Mouse (Mus musculus) myocyte (in vitro differentiated cells): ENCODE data around the gene Il4ra. TPM values are rescaled to one million over a fixed set of nuclear protein-coding genes. Genes with fewer than 3 reads are reported as not detected.

Experiments
- H3K27me3 ChIP-seq: one replicate; pipeline ENCODE4 v1.6.1; 2011; ENCODE audit not compliant: control insufficient read depth, insufficient read depth, insufficient read length
- H3K36me3 ChIP-seq: one replicate; pipeline ENCODE4 v1.6.1; 2011; ENCODE audit not compliant: control insufficient read depth, insufficient read depth
- H3K4me2 ChIP-seq: one replicate; pipeline ENCODE4 v1.6.1; 2011; ENCODE audit warnings: low read depth, control low read depth
- H3K4me3 ChIP-seq: one replicate; pipeline ENCODE4 v1.5.1; 2011; ENCODE audit warnings: mild to moderate bottlenecking, control low read depth, moderate library complexity
- H3K79me2 ChIP-seq: one replicate; pipeline ENCODE4 v1.6.1; 2011; ENCODE audit not compliant: control insufficient read depth, insufficient read depth
- H3ac ChIP-seq: one replicate; pipeline ENCODE4 v1.6.1; 2011; ENCODE audit not compliant: control insufficient read depth, insufficient read length
- CEBPB ChIP-seq: IDR thresholded peaks from 2 replicates; pipeline ENCODE4 v1.6.1; 2011; ENCODE audit warnings: mild to moderate bottlenecking, moderate library complexity; ENCODE audit not compliant: poor library complexity, insufficient read depth, severe bottlenecking
- E2F4 ChIP-seq: IDR thresholded peaks from one replicate; pipeline ENCODE4 v1.6.1; 2011; ENCODE audit warnings: mild to moderate bottlenecking, control low read depth, moderate library complexity; ENCODE audit not compliant: insufficient read depth
- MAX ChIP-seq: IDR thresholded peaks from one replicate; pipeline ENCODE4 v1.6.1; 2011; ENCODE audit warnings: low read depth, mild to moderate bottlenecking, control low read depth
- MYOD1 ChIP-seq, 3 experiments: IDR thresholded peaks; one replicate each; pipeline ENCODE4 v1.6.1; 2011; ENCODE audit warnings: control low read depth in 2 of 3, low read depth in 2 of 3, mild to moderate bottlenecking in 2 of 3, moderate library complexity in 1 of 3; ENCODE audit not compliant: insufficient read length in 2 of 3, control insufficient read depth in 1 of 3
- MYOG ChIP-seq, 3 experiments: IDR thresholded peaks; one replicate each; pipeline ENCODE4 v1.6.1; 2011; ENCODE audit warnings: control low read depth in 2 of 3, low read depth in 2 of 3, mild to moderate bottlenecking in 2 of 3; ENCODE audit not compliant: insufficient read length in 2 of 3, control insufficient read depth in 1 of 3, insufficient read depth in 1 of 3
- POLR2A ChIP-seq: IDR thresholded peaks from one replicate; pipeline ENCODE4 v1.6.1; 2011; ENCODE audit warnings: low read depth, mild to moderate bottlenecking, control low read depth, moderate library complexity; ENCODE audit not compliant: insufficient read length
- POLR2AphosphoS2 ChIP-seq: IDR thresholded peaks from one replicate; pipeline ENCODE4 v1.6.1; 2011; ENCODE audit warnings: low read depth, control low read depth; ENCODE audit not compliant: insufficient read length
- REST ChIP-seq: IDR thresholded peaks from one replicate; pipeline ENCODE4 v1.6.1; 2011; ENCODE audit warnings: mild to moderate bottlenecking, control low read depth, moderate library complexity; ENCODE audit not compliant: insufficient read depth, insufficient read length
- SRF ChIP-seq: IDR thresholded peaks from one replicate; pipeline ENCODE4 v1.6.1; 2011; ENCODE audit warnings: low read depth; ENCODE audit not compliant: control insufficient read depth, insufficient read length
- TCF12 ChIP-seq: IDR thresholded peaks from one replicate; pipeline ENCODE4 v1.6.1; 2011; ENCODE audit warnings: mild to moderate bottlenecking, control low read depth; ENCODE audit not compliant: poor library complexity, insufficient read depth, severe bottlenecking
- TCF3 ChIP-seq: IDR thresholded peaks from one replicate; pipeline ENCODE4 v1.6.1; 2011; ENCODE audit warnings: low read depth, control low read depth; ENCODE audit not compliant: insufficient read length
- USF1 ChIP-seq: IDR thresholded peaks from one replicate; pipeline ENCODE4 v1.6.1; 2011; ENCODE audit warnings: low read depth, mild to moderate bottlenecking, control low read depth, moderate library complexity
- polyA plus RNA-seq: library from polyadenylated mRNA; unstranded; fragments of >200 nt; fragmentation: generic; extraction: Trizol; gene quantifications from one replicate; pipeline ENCODE4 v1.2.1, GENCODE M21; 2012; ENCODE audit warnings: missing spikeins

Gene Il4ra
- polyA plus RNA-seq, 1 experiment, result 10.7 TPM

GRCm38 (mm10) chr7:125558401-125558945 lies 6.6 kb downstream of the Il4ra start:
- TF ChIP-seq MYOG (IDR thresholded peaks at IDR 0.05; ENCODE audit: control insufficient read depth in 1 of 3, insufficient read depth in 1 of 3, insufficient read length in 2 of 3, low read depth in 2 of 3) (no peak), SRF (no peak), TCF12 (no peak), MYOD1 (IDR thresholded peaks at IDR 0.05; ENCODE audit: control insufficient read depth in 1 of 3, insufficient read length in 2 of 3, low read depth in 2 of 3) (no peak), REST (no peak), MAX (no peak), USF1 (no peak), CEBPB (no peak), TCF3 (no peak), E2F4 (no peak), POLR2A (no peak), POLR2AphosphoS2 (no peak)
- no peak overlapping the region for H3ac ChIP-seq
- no peak overlapping the region for H3K4me2 ChIP-seq
- H3K36me3 ChIP-seq, result no peaks in the 10 kb centered on the region
- H3K27me3 ChIP-seq, result no peaks in the 10 kb centered on the region
- no peak overlapping the region for H3K4me3 ChIP-seq
- peaks cover 13% of the 10 kb centered on the region for H3K79me2 ChIP-seq

GRCm38 (mm10) chr7:125558997-125559396 lies 7.1 kb downstream of the Il4ra start:
- peaks cover 13% of the 10 kb centered on the region for H3K79me2 ChIP-seq
- no peak overlapping the region for H3K4me3 ChIP-seq
- no peaks in the 10 kb centered on the region for H3K36me3 ChIP-seq
- no peaks in the 10 kb centered on the region for H3K27me3 ChIP-seq
- no peak overlapping the region for H3ac ChIP-seq
- H3K4me2 ChIP-seq, result no peak overlapping the region
- no peak for TF ChIP-seq MYOG (IDR thresholded peaks at IDR 0.05; ENCODE audit: control insufficient read depth in 1 of 3, insufficient read depth in 1 of 3, insufficient read length in 2 of 3, low read depth in 2 of 3)
- no peak for TF ChIP-seq SRF
- TF ChIP-seq MAX, result no peak
- no peak for TF ChIP-seq REST
- TF ChIP-seq E2F4, result no peak
- no peak for TF ChIP-seq TCF3
- no peak for TF ChIP-seq USF1
- TF ChIP-seq TCF12, result no peak
- TF ChIP-seq MYOD1 (IDR thresholded peaks at IDR 0.05; ENCODE audit: control insufficient read depth in 1 of 3, insufficient read length in 2 of 3, low read depth in 2 of 3), result no peak
- no peak for TF ChIP-seq POLR2A
- TF ChIP-seq POLR2AphosphoS2, result no peak
- no peak for TF ChIP-seq CEBPB

- H3ac ChIP-seq, result no peak overlapping the region
Measured at GRCm38 (mm10) chr7:125559537-125559936, 7.6 kb downstream of the Il4ra start.

GRCm38 (mm10) chr7:125560146-125560785 lies 8.3 kb downstream of the Il4ra start:
- Histone ChIP-seq H3K36me3 (no peaks in the 10 kb centered on the region), H3ac (no peak overlapping the region), H3K79me2 (peaks cover 13% of the 10 kb centered on the region), H3K27me3 (no peaks in the 10 kb centered on the region), H3K4me3 (no peak overlapping the region), H3K4me2 (peak overlapping the region; percentile 27)
- TF ChIP-seq SRF (no peak), TCF3 (no peak), E2F4 (no peak), POLR2AphosphoS2 (no peak), MYOG (IDR thresholded peaks at IDR 0.05; ENCODE audit: control insufficient read depth in 1 of 3, insufficient read depth in 1 of 3, insufficient read length in 2 of 3, low read depth in 2 of 3) (peak in 1 of 3 experiments; percentile 47), CEBPB (no peak), REST (no peak), POLR2A (no peak), MAX (no peak), MYOD1 (IDR thresholded peaks at IDR 0.05; ENCODE audit: control insufficient read depth in 1 of 3, insufficient read length in 2 of 3, low read depth in 2 of 3) (peak in 1 of 3 experiments; percentile 47), USF1 (no peak), TCF12 (no peak)

More at GRCm38 (mm10) chr7:125559537-125559936, 7.6 kb downstream of the Il4ra start:
- TF ChIP-seq TCF3, result no peak
- TF ChIP-seq E2F4, result no peak
- TF ChIP-seq SRF, result no peak
- TF ChIP-seq MYOG (IDR thresholded peaks at IDR 0.05; ENCODE audit: control insufficient read depth in 1 of 3, insufficient read depth in 1 of 3, insufficient read length in 2 of 3, low read depth in 2 of 3), result no peak
- no peak for TF ChIP-seq MAX
- TF ChIP-seq REST, result no peak
- no peak for TF ChIP-seq CEBPB
- no peak for TF ChIP-seq MYOD1 (IDR thresholded peaks at IDR 0.05; ENCODE audit: control insufficient read depth in 1 of 3, insufficient read length in 2 of 3, low read depth in 2 of 3)
- TF ChIP-seq USF1, result no peak
- no peak for TF ChIP-seq POLR2AphosphoS2
- no peak for TF ChIP-seq TCF12
- no peak for TF ChIP-seq POLR2A
- Histone ChIP-seq H3K27me3 (no peaks in the 10 kb centered on the region), H3K4me3 (no peak overlapping the region), H3K4me2 (no peak overlapping the region), H3K36me3 (no peaks in the 10 kb centered on the region), H3K79me2 (peaks cover 13% of the 10 kb centered on the region)
